Mouse (Mus musculus) bone marrow, adult 2 months (tissue): Measurements from ENCODE around the gene Scn1b.

ENCODE experiments used
- CTCF ChIP-seq: fragments of 200-500 bp; IDR thresholded peaks from 2 replicates; pipeline ENCODE4 v1.5.1; 2011; ENCODE audit warnings: low read length, control low read depth; ENCODE audit not compliant: control insufficient read depth, insufficient read depth
- POLR2A ChIP-seq: fragments of 200-500 bp; IDR thresholded peaks from 2 replicates; pipeline ENCODE4 v1.6.1; 2011; ENCODE audit warnings: low read depth, mild to moderate bottlenecking, control low read depth, low read length, borderline replicate concordance; ENCODE audit not compliant: control insufficient read depth

GRCm38 (mm10) chr7:31080611-31081010 lies 46.2 kb downstream of the Scn1b start:
- TF ChIP-seq CTCF: no peak
- TF ChIP-seq POLR2A: no peak
